Mouse (Mus musculus) intestine, postnatal 0 days (tissue): ENCODE measurements around the gene Retsat. TPM values are rescaled to one million over a fixed set of nuclear protein-coding genes. Genes with fewer than 3 reads are reported as not detected.

ENCODE experiments used
- ATAC-seq: fragments of 200-750 bp; cut with Nextera tagmentation; 2 replicates; pipeline ENCODE4 v1.8.0; 2017; ENCODE audit warnings: mild to moderate bottlenecking, moderate TSS enrichment, moderate library complexity
- H3K27ac ChIP-seq: fragments of 300-500 bp; sonication (generic); 2 replicates; pipeline ENCODE4 v1.5.1; 2014; ENCODE audit warnings: mild to moderate bottlenecking, low read depth, low read length, moderate library complexity
- H3K27me3 ChIP-seq: fragments of 300-500 bp; sonication (generic); replicated peaks from 2 replicates; pipeline ENCODE4 v1.6.1; 2014; ENCODE audit warnings: low read length, mixed read lengths; ENCODE audit not compliant: control insufficient read depth, insufficient read depth
- H3K36me3 ChIP-seq: fragments of 300-500 bp; sonication (generic); 2 replicates; pipeline ENCODE4 v1.6.1; 2014; ENCODE audit warnings: mild to moderate bottlenecking, moderate library complexity; ENCODE audit not compliant: control insufficient read depth, insufficient read depth
- H3K4me1 ChIP-seq: fragments of 300-500 bp; sonication (generic); replicated peaks from 2 replicates; pipeline ENCODE4 v1.6.1; 2014; ENCODE audit warnings: antibody characterized with exemption, low read length, mixed read lengths; ENCODE audit not compliant: control insufficient read depth, insufficient read depth
- H3K4me2 ChIP-seq: fragments of 300-500 bp; sonication (generic); replicated peaks from 2 replicates; pipeline ENCODE4 v1.6.1; 2014; ENCODE audit warnings: low read depth, mild to moderate bottlenecking, moderate library complexity
- H3K4me3 ChIP-seq: fragments of 300-500 bp; sonication (generic); 2 replicates; pipeline ENCODE4 v1.5.1; 2014; ENCODE audit warnings: low read depth, low read length
- H3K9ac ChIP-seq: fragments of 300-500 bp; sonication (generic); 2 replicates; pipeline ENCODE4 v1.6.1; 2014; ENCODE audit warnings: mild to moderate bottlenecking, low read depth, low read length
- H3K9me3 ChIP-seq: fragments of 300-500 bp; sonication (generic); 2 replicates; pipeline ENCODE4 v1.6.1; 2016; ENCODE audit warnings: mixed run types; ENCODE audit not compliant: control insufficient read depth
- CTCF ChIP-seq: sonication (generic); IDR thresholded peaks from 2 replicates; pipeline ENCODE4 v1.5.1; 2016; ENCODE audit warnings: low read depth, mild to moderate bottlenecking, control low read depth, antibody characterized with exemption, moderate library complexity
- WGBS: fragments of 180-500 bp; shearing (Covaris S2); extraction: QIAGEN DNeasy Blood & Tissue Kit; methylation state at CpG from one replicate; pipeline ENCODE4 v1.1.7; 2014; 5-methylcytosine and 5-hydroxymethylcytosine counted together
- polyA plus RNA-seq: library from polyadenylated mRNA; unstranded; fragments of >200 nt; fragmentation: Nextera tagmentation; extraction: Ambion mirVana; gene quantifications from 2 replicates; pipeline ENCODE4 v1.2.1, GENCODE M21; 2015

Retsat gene
- polyA plus RNA-seq, 1 experiment from 2014 or later, result 24.6 TPM

DNA sequence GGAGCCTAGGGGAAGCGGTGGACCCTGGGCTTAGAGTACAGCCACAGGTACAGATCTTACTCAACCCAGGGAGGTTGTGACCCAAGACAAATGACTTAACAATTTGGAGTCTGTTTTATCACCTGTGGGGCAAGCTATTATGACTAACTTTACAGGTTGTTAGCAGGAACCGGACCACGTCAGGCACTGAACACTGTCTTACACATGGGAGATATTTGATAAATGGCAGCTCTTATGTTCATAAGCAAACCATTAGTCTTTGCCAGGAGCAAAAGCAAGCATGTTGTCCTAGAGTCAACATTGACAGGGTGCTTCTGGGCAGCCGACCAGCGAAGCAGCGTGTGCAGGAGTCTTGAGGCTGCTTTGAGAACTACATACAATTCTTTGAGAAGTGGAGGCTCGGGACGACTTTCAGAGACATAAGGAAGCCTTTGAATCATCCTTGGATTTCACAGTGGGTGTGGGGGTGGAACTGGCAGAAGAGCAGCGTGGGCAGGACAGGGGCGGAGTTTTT, 52.1 kb downstream of the Retsat start:
- WGBS, result 54% methylated on average over 10 of the region's 10 CpGs
- Histone ChIP-seq H3K4me1 (0 out of 2 replicates have a peak, but pooled peaks cover under 1% of the 10 kb centered on the region), H3K27me3 (no peaks in the 10 kb centered on the region), H3K4me3 (no peak overlapping the region), H3K9me3 (no peaks in the 10 kb centered on the region), H3K4me2 (no peak overlapping the region), H3K9ac (no peak overlapping the region), H3K36me3 (no peaks in the 10 kb centered on the region; the same call in 1 of the 2 replicates), H3K27ac (no peak overlapping the region)
- no peak for TF ChIP-seq CTCF
- ATAC-seq, result 0 out of 2 replicates have a peak, but pooled peaks have one; percentile 15

DNA sequence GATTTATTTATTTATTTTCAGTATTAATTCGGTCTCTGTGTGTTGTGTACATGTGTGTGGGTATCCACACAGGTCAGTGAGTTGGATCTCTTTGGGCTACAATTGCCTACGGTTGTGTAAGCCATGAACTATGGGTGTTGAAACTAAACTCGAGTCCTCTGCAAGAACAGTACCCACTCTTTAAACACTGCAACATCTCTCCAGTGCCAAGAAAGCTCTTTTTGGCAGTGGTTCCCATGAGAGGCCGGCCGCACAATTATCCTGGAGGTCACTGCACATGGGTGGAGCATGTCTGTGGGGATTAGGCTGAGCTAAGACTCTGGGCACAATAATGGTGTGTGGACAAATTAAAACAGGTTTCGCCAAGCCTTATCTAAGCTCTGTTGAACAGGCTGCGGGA, 55.1 kb downstream of the Retsat start:
- WGBS, result 70% methylated on average over 7 of the region's 7 CpGs

DNA sequence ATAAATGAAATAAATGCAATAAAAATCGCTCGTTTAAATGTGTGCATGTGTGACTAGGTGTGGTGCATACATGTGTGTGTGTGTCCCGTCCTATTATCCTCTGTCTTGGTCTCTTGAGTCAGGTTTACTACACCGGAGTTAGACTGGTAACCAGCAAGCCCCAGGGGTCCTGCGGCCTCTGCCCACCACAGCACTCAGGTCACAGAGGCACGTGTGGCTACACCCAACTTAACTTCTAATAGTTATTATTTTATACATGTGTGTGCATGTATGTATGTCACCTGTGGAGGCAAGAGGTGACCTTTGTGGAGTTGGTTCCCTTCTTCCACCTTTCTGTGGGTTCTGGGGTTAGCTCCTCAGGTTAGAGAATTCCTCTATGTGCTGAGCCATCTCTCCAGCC, 56.1 kb downstream of the Retsat start:
- no peak overlapping the region for H3K4me2 ChIP-seq
- H3K9ac ChIP-seq, result no peak overlapping the region
- 94% methylated on average over 6 of the region's 6 CpGs for WGBS
- TF ChIP-seq CTCF, result no peak
- ATAC-seq, result no peak
- H3K27ac ChIP-seq, result no peak overlapping the region
- H3K27me3 ChIP-seq, result no peaks in the 10 kb centered on the region
- no peaks in the 10 kb centered on the region for H3K36me3 ChIP-seq
- no peaks in the 10 kb centered on the region for H3K9me3 ChIP-seq
- H3K4me1 ChIP-seq, result 0 out of 2 replicates have a peak, but pooled peaks cover 4% of the 10 kb centered on the region
- H3K4me3 ChIP-seq, result no peak overlapping the region

More for the DNA sequence above, 55.1 kb downstream of the Retsat start:
- TF ChIP-seq CTCF, result no peak
- no peak overlapping the region for H3K27ac ChIP-seq
- no peaks in the 10 kb centered on the region for H3K36me3 ChIP-seq
- H3K27me3 ChIP-seq, result no peaks in the 10 kb centered on the region
- ATAC-seq, result no peak
- no peak overlapping the region for H3K9ac ChIP-seq
- H3K4me3 ChIP-seq, result no peak overlapping the region
- H3K9me3 ChIP-seq, result no peaks in the 10 kb centered on the region
- no peak overlapping the region for H3K4me2 ChIP-seq
- 0 out of 2 replicates have a peak, but pooled peaks cover 4% of the 10 kb centered on the region for H3K4me1 ChIP-seq

DNA sequence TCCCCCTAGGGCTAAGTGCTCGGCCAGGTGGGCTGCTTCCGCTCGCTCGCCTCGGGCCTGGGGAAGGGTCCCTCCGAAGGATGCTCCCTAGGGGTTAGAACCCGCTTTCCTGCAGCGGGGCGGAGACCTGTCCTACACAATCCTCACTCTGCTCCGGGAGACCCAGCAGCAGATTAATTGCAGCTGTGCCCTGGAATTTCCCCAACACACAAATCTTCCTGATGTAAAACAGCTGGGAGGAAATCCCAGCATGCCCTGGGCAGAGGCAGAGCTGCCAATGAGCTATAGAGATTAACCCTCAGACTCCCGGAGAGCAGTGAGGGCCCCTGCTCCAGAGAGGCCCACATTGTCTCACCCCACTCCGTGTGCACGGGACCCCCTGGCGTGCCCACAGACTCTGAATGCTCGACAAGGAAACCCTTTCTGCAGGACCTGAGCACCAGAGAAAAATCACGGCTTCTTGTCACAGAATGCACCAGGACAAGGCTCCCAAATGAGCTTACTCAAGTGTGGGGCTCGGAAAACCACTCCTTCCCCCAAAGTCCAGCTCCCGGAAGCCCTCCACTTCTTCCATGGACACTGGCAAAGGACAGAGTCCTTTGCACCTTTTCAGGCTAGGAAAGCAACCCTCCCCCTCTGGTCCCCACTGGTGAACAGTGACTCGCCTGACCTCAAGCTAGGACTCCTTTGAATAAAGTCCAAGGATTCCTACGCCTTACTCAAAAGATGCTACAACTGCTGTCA, 57.2 kb downstream of the Retsat start:
- Histone ChIP-seq H3K4me3 (peak overlapping the region; percentile 11), H3K9me3 (no peaks in the 10 kb centered on the region), H3K27me3 (no peaks in the 10 kb centered on the region), H3K4me1 (0 out of 2 replicates have a peak, but pooled peaks cover 7% of the 10 kb centered on the region), H3K4me2 (peak overlapping the region; percentile 48), H3K36me3 (no peaks in the 10 kb centered on the region), H3K9ac (no peak overlapping the region), H3K27ac (peak overlapping the region; percentile 35; the same call in 1 of the 2 replicates)
- WGBS, result 40% methylated on average over 20 of the region's 20 CpGs
- ATAC-seq, result peak; percentile 37
- TF ChIP-seq CTCF, result no peak

GRCm38 (mm10) chr6:72656053-72656442, 57.8 kb downstream of the Retsat start:
- no peak for ATAC-seq
- H3K9me3 ChIP-seq, result no peaks in the 10 kb centered on the region
- peak overlapping the region; percentile 48 for H3K4me2 ChIP-seq
- H3K4me1 ChIP-seq, result peaks cover 8% of the 10 kb centered on the region; the same call in 1 of the 2 replicates
- 63% methylated on average over 7 of the region's 7 CpGs for WGBS
- TF ChIP-seq CTCF, result no peak
- H3K4me3 ChIP-seq, result no peak overlapping the region
- no peak overlapping the region for H3K9ac ChIP-seq
- no peaks in the 10 kb centered on the region for H3K27me3 ChIP-seq
- no peaks in the 10 kb centered on the region for H3K36me3 ChIP-seq
- no peak overlapping the region for H3K27ac ChIP-seq

DNA sequence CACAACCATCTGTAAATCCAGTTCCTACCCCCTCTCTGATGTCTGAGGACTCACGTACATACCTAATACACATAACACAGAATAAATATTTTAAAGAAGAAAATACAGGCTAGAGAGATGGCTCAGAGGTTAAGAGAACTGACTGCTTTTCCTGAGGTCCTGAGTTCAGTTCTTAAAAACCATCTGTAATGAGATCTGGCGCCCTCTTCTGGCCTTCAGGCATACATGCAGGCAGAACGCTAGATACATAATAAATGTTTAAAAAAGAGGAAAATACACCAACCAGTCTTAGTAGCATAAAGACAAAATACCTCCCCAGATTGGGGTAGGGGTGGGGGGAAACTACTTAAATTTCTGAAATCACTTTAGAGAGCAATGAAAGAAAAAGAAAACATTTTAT, 59.7 kb downstream of the Retsat start:
- no peak overlapping the region for H3K9ac ChIP-seq
- WGBS, result 52% methylated on average over 3 of the region's 3 CpGs
- ATAC-seq, result no peak
- H3K27me3 ChIP-seq, result no peaks in the 10 kb centered on the region
- H3K9me3 ChIP-seq, result no peaks in the 10 kb centered on the region
- no peak overlapping the region for H3K4me3 ChIP-seq
- peak; percentile 74 for TF ChIP-seq CTCF
- no peak overlapping the region for H3K27ac ChIP-seq
- H3K4me2 ChIP-seq, result no peak overlapping the region
- H3K36me3 ChIP-seq, result no peaks in the 10 kb centered on the region
- peaks cover 8% of the 10 kb centered on the region; the same call in 1 of the 2 replicates for H3K4me1 ChIP-seq

Other genes with a start within 250 kb of the Retsat start
- gene Tmem150a, start 243.0 kb upstream of the Retsat start, polyA plus RNA-seq, result 12.4 and 14.2 TPM in 2 replicates
- 122 and 132 TPM in 2 replicates for gene Rnf181, start 231.5 kb upstream of the Retsat start, polyA plus RNA-seq
- gene Vamp5, start 218.0 kb upstream of the Retsat start, polyA plus RNA-seq, result 14.9 and 16.6 TPM in 2 replicates
- gene Vamp8, start 207.8 kb upstream of the Retsat start, polyA plus RNA-seq, result 450 and 453 TPM in 2 replicates
- 6.2 and 6.8 TPM in 2 replicates for gene Ggcx, start 184.2 kb upstream of the Retsat start, polyA plus RNA-seq
- 120 and 128 TPM in 2 replicates for gene Mat2a, start 158.9 kb upstream of the Retsat start, polyA plus RNA-seq
- 0.12 and 0.16 TPM in 2 replicates for gene Sh2d6, start 76.8 kb upstream of the Retsat start, polyA plus RNA-seq
- 25.2 and 28.5 TPM in 2 replicates for gene Capg, start 54.1 kb upstream of the Retsat start, polyA plus RNA-seq
- 11.1 and 11.7 TPM in 2 replicates for gene Elmod3, start 62 bp upstream of the Retsat start, polyA plus RNA-seq
- 133 and 136 TPM in 2 replicates for gene Tgoln1, start 18.5 kb downstream of the Retsat start, polyA plus RNA-seq
- 6.6 and 6.8 TPM in 2 replicates for gene Tcf7l1, start 190.8 kb downstream of the Retsat start, polyA plus RNA-seq